Mouse (Mus musculus) erythroblast, embryonic 14.5 days (primary cell): ENCODE results near the gene Kat2b.

Experiments
- GATA1 ChIP-seq: IDR thresholded peaks from 2 replicates; pipeline ENCODE4 v1.6.1; 2012; ENCODE audit warnings: low read length, inconsistent platforms, mixed read lengths
- TAL1 ChIP-seq: IDR thresholded peaks from 3 replicates; pipeline ENCODE4 v1.6.1; 2012; ENCODE audit warnings: low read length, inconsistent platforms, mixed read lengths

DNA sequence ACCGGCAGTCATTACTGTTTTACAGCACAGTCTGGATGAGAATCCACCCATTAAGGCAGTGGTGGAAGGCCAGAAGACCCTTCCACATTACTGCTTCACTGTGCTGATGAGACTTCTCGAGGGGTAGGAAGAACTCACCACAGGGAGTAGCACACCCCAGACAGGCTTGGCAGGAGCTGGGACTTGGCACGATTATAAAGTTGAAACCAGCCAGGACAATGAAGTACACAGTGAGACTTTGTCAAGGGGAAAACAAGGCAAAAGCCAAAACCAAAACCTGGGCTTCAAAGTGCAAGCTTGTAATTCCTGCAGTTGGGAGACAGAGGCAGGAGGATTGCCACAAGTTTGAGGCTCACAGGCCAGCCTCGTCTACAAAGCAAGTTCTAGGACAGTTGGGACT lies 54.0 kb downstream of the Kat2b start:
- TF ChIP-seq GATA1 (no peak), TAL1 (no peak)
